24 mouse cellular contexts compared by ENCODE assay signal in the genomic region with DNA sequence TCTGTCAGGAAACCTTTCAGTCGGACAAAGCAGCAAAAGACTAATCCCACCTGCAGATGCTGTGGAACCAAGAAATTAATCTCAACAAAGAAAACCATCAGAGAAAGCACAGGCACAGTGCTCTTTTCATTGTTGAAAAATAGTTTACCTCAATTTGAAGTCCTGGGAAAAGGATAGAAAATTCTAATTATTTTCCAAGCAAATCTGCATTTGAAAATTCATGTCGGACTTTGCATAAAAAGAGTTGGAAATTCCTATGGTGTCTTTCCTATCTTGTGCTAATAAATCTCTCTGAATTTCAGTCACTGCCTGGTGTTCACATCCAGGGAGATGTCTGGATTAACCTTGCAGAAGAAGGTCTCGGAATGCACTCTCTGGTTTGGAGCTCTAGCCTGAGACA. TPM values are rescaled to one million over a fixed set of nuclear protein-coding genes. Genes with fewer than 3 reads are reported as not detected.
DNase-seq lines count a peak whose midpoint lies in the region; ATAC-seq and TF ChIP-seq lines count a peak whose summit lies in the region.
"Had no signal": no experiment of that assay in that cellular context is flagged by ENCODE, and none has a peak within 500 bp of the region (broad histone marks: within the 10 kb centered on the region; RNA-seq: fewer than 3 reads in every experiment).

A gene (plus strand): TSS at position 301 of the 400 bp plus-strand sequence.

- no peak within 1 kb of the TSS for H3K4me2 ChIP-seq in liver, embryonic 12.5 days
- H3K4me2 ChIP-seq: hindbrain, embryonic 13.5 days; midbrain, embryonic 12.5 days; neural tube, embryonic 13.5 days had no signal

- no peak within 1 kb of the TSS for H3K9ac ChIP-seq in liver, embryonic 12.5 days
- H3K9ac ChIP-seq: forebrain, postnatal 0 days; hindbrain, embryonic 13.5 days; liver, postnatal 0 days; midbrain, embryonic 12.5 days; neural tube, embryonic 13.5 days had no signal

- no peaks in the 10 kb centered on the region for H3K36me3 ChIP-seq in liver, embryonic 12.5 days
- H3K36me3 ChIP-seq: forebrain, embryonic 10.5 days; hindbrain, embryonic 13.5 days; midbrain, embryonic 12.5 days; neural tube, embryonic 13.5 days had no signal

- 56% methylated on average over 3 of the region's 3 CpGs for WGBS in liver, embryonic 12.5 days (ENCODE audit: insufficient replicate concordance)

- no peaks in the 10 kb centered on the region for H3K9me3 ChIP-seq in liver, embryonic 12.5 days (replicated peaks)
- H3K9me3 ChIP-seq: forebrain, embryonic 10.5 days; hindbrain, embryonic 13.5 days; midbrain, embryonic 12.5 days; neural tube, embryonic 13.5 days had no signal

- H3K4me3 ChIP-seq in left cerebral cortex, adult 2 months, result no peak within 1 kb of the TSS
- no peak within 1 kb of the TSS for H3K4me3 ChIP-seq in liver, embryonic 12.5 days
- H3K4me3 ChIP-seq: forebrain, embryonic 10.5 days; gastrocnemius, adult 2 months; hindbrain, embryonic 13.5 days; midbrain, embryonic 12.5 days; neural tube, embryonic 13.5 days had no signal

- TF ChIP-seq CTCF in left cerebral cortex, adult 2 months (IDR thresholded peaks at IDR 0.05), result no peak

- H3K4me1 ChIP-seq in liver, embryonic 12.5 days, result no peaks in the 10 kb centered on the region
- H3K4me1 ChIP-seq: hindbrain, embryonic 13.5 days; neural tube, embryonic 13.5 days had no signal

- DNase-seq in frontal cortex, adult 2 months (ENCODE audit: extremely low spot score in 1 of 2, low spot score in 1 of 2), result no peak
- no peak for DNase-seq in frontal cortex, postnatal 25 days (ENCODE audit: low spot score in 2 of 2)
- no peak for DNase-seq in left cerebral cortex, adult 2 months (ENCODE audit: extremely low spot score in 1 of 2, low spot score in 2 of 2)
- DNase-seq in left cerebral cortex, adult 11 months (ENCODE audit: low spot score), result no peak
- DNase-seq in left cerebral cortex, adult 8-10 months (ENCODE audit: low spot score in 2 of 2), result no peak
- peak; percentile 11 for DNase-seq in mesoderm, embryonic 11.5 days (ENCODE audit: low read depth, low spot score)
- no peak for DNase-seq in MN1 (ENCODE audit: low spot score)
- DNase-seq: adrenal gland, postnatal 36 days; cerebellum, postnatal 10 days; forebrain, postnatal 0 days; gastrocnemius, adult 2 months; kidney, adult 2 months; kidney, postnatal 10 days; liver, postnatal 0 days; right cerebral cortex, adult 18-20 months; right cerebral cortex, postnatal 4 days; thymus, postnatal 25 days had no signal

- no peaks in the 10 kb centered on the region for H3K27me3 ChIP-seq in liver, embryonic 12.5 days (replicated peaks)
- H3K27me3 ChIP-seq: hindbrain, embryonic 13.5 days; midbrain, embryonic 12.5 days; neural tube, embryonic 13.5 days had no signal

- ATAC-seq in liver, embryonic 12.5 days, result no peak
- ATAC-seq: forebrain, postnatal 0 days; inflammation-experienced regulatory T-cells, adult 6 months; liver, postnatal 0 days; lung, postnatal 0 days had no signal

- no peak within 1 kb of the TSS for H3K27ac ChIP-seq in left cerebral cortex, adult 2 months
- H3K27ac ChIP-seq in liver, embryonic 12.5 days, result no peak within 1 kb of the TSS
- H3K27ac ChIP-seq: forebrain, embryonic 10.5 days; gastrocnemius, adult 2 months; hindbrain, embryonic 13.5 days; midbrain, embryonic 12.5 days; neural tube, embryonic 13.5 days had no signal

- intact Hi-C loops in left cerebral cortex, adult 2 months (cut with DNase I), result no loop called here

RNA-seq across cellular contexts. Expression of the gene that starts here (rescaled TPM):
- polyA plus RNA-seq in frontal cortex, adult 2 months (2012; rRNA removed), result 65.6 and 66.4 TPM in 2 replicates
- 100 to 1,000 TPM; 126 to 143 TPM for total RNA-seq in left cerebral cortex, adult 2 months (2021)
- 100 to 1,000 TPM; 141 to 188 (median 162) TPM for total RNA-seq in left cerebral cortex, adult 8-10 months (2022)
- polyA plus RNA-seq in liver, embryonic 12.5 days (2016; fragmentation: Nextera tagmentation; extraction: Ambion mirVana), result 0.07 TPM in 1 of 2 replicates, not detected in the other
- polyA plus RNA-seq: liver, postnatal 0 days had no signal

Comparison
In these comparisons a context has a peak if more than half of its experiments do, and no peak if none do; other contexts are left out.
1. RNA of the gene that starts here (polyA plus RNA-seq): 65.6 to 66.4 TPM in frontal cortex, adult 2 months; 0.07 TPM in liver, embryonic 12.5 days; every median in the first group is over 10 times any median in the second.